ENCODE assay signal across 25 mouse cellular contexts in genomic region chr6:29653271-29653670, GRCm38 (mm10).
"Had no signal": no experiment of that assay in that cellular context is flagged by ENCODE, and none has a peak within 500 bp of the region (broad histone marks: within the 10 kb centered on the region; RNA-seq: fewer than 3 reads in every experiment).

No protein-coding gene starts in this region.

- H3K4me3 ChIP-seq: embryonic facial prominence, embryonic 10.5 days; embryonic facial prominence, embryonic 12.5 days; embryonic facial prominence, embryonic 13.5 days; embryonic facial prominence, embryonic 15.5 days; erythroblast, embryonic 14.5 days; forebrain, embryonic 10.5 days; forebrain, embryonic 12.5 days; forebrain, embryonic 13.5 days; forebrain, embryonic 15.5 days; gastrocnemius, adult 2 months; heart, embryonic 10.5 days had no signal

- H3K36me3 ChIP-seq: embryonic facial prominence, embryonic 10.5 days; embryonic facial prominence, embryonic 12.5 days; embryonic facial prominence, embryonic 13.5 days; embryonic facial prominence, embryonic 15.5 days; forebrain, embryonic 10.5 days; forebrain, embryonic 12.5 days; forebrain, embryonic 15.5 days; heart, embryonic 10.5 days had no signal

- DNase-seq: cerebellum, adult 8-10 months; cerebellum, adult 9-10 months; cerebellum, adult 9-11 months; cerebellum, postnatal 10 days; cerebellum, postnatal 14 days; cerebellum, postnatal 25 days; cerebellum, postnatal 36 days; embryo, embryonic 11 days; forebrain, postnatal 0 days; gastrocnemius, adult 2 months; gastrocnemius, postnatal 10 days; gastrocnemius, postnatal 14 days; gastrocnemius, postnatal 25 days; gastrocnemius, postnatal 36 days; heart, adult 18-20 months had no signal

- H3K27ac ChIP-seq: embryonic facial prominence, embryonic 10.5 days; embryonic facial prominence, embryonic 12.5 days; embryonic facial prominence, embryonic 13.5 days; embryonic facial prominence, embryonic 15.5 days; forebrain, embryonic 10.5 days; forebrain, embryonic 12.5 days; forebrain, embryonic 13.5 days; forebrain, embryonic 15.5 days; gastrocnemius, adult 2 months; heart, embryonic 10.5 days had no signal

- H3K9me3 ChIP-seq: embryonic facial prominence, embryonic 10.5 days; embryonic facial prominence, embryonic 12.5 days; embryonic facial prominence, embryonic 13.5 days; embryonic facial prominence, embryonic 15.5 days; forebrain, embryonic 10.5 days; forebrain, embryonic 12.5 days; forebrain, embryonic 13.5 days; forebrain, embryonic 15.5 days; heart, embryonic 10.5 days had no signal

- H3K27me3 ChIP-seq: embryonic facial prominence, embryonic 12.5 days; embryonic facial prominence, embryonic 13.5 days; embryonic facial prominence, embryonic 15.5 days; forebrain, embryonic 15.5 days had no signal

- H3K4me1 ChIP-seq: embryonic facial prominence, embryonic 15.5 days; forebrain, embryonic 12.5 days; forebrain, embryonic 13.5 days; forebrain, embryonic 15.5 days; heart, embryonic 10.5 days had no signal

- H3K9ac ChIP-seq: embryonic facial prominence, embryonic 12.5 days; embryonic facial prominence, embryonic 13.5 days; embryonic facial prominence, embryonic 15.5 days; forebrain, embryonic 12.5 days; forebrain, embryonic 13.5 days; forebrain, embryonic 15.5 days; forebrain, postnatal 0 days had no signal
